Mouse (Mus musculus) ES-Bruce4 (cell line): ENCODE measurements around the gene Lta. TPM values are rescaled to one million over a fixed set of nuclear protein-coding genes. Genes with fewer than 3 reads are reported as not detected.

ENCODE experiments used
- H3K27ac ChIP-seq: 2 replicates; pipeline ENCODE4 v1.5.1; 2012; ENCODE audit warnings: low read length, inconsistent platforms; ENCODE audit not compliant: insufficient read depth
- H3K27me3 ChIP-seq: 2 replicates; pipeline ENCODE4 v1.6.1; 2012; ENCODE audit warnings: mild to moderate bottlenecking, low read length, inconsistent platforms; ENCODE audit not compliant: control insufficient read depth, poor library complexity, insufficient read depth, severe bottlenecking
- H3K36me3 ChIP-seq: 2 replicates; pipeline ENCODE4 v1.6.1; 2012; ENCODE audit warnings: inconsistent platforms, mild to moderate bottlenecking, low read length, moderate library complexity; ENCODE audit not compliant: control insufficient read depth, poor library complexity, insufficient read depth, severe bottlenecking
- H3K4me1 ChIP-seq: one replicate; pipeline ENCODE4 v1.8.1; 2011; ENCODE audit warnings: low read length; ENCODE audit not compliant: control insufficient read depth, insufficient read depth
- H3K4me3 ChIP-seq: 2 replicates; pipeline ENCODE4 v1.5.1; 2011; ENCODE audit warnings: low read depth, mild to moderate bottlenecking, low read length
- H3K9ac ChIP-seq: 2 replicates; pipeline ENCODE4 v1.6.1; 2012; ENCODE audit warnings: low read depth, mild to moderate bottlenecking, inconsistent platforms; ENCODE audit not compliant: poor library complexity, severe bottlenecking
- H3K9me3 ChIP-seq: replicated peaks from 2 replicates; pipeline ENCODE4 v1.6.1; 2012; ENCODE audit warnings: mild to moderate bottlenecking, low read length, inconsistent platforms; ENCODE audit not compliant: control insufficient read depth, poor library complexity, insufficient read depth, severe bottlenecking
- CTCF ChIP-seq: IDR thresholded peaks from one replicate; pipeline ENCODE4 v1.8.1; 2011; ENCODE audit warnings: low read depth, low read length
- EP300 ChIP-seq: IDR thresholded peaks from 2 replicates; pipeline ENCODE4 v1.6.1; 2011; ENCODE audit warnings: low read depth, low read length; ENCODE audit not compliant: insufficient read depth
- POLR2A ChIP-seq: IDR thresholded peaks from one replicate; pipeline ENCODE4 v1.8.1; 2011; ENCODE audit warnings: low read length; ENCODE audit not compliant: insufficient read depth
- polyA plus RNA-seq: library from polyadenylated mRNA; stranded (reverse); fragments of >200 nt; gene quantifications from 2 replicates; pipeline ENCODE4 v1.2.4, GENCODE M21; 2011; ENCODE audit warnings: low read depth; ENCODE audit not compliant: missing spikeins, insufficient read depth, insufficient read length

Gene Lta
- polyA plus RNA-seq, 1 experiment: not detected

DNA sequence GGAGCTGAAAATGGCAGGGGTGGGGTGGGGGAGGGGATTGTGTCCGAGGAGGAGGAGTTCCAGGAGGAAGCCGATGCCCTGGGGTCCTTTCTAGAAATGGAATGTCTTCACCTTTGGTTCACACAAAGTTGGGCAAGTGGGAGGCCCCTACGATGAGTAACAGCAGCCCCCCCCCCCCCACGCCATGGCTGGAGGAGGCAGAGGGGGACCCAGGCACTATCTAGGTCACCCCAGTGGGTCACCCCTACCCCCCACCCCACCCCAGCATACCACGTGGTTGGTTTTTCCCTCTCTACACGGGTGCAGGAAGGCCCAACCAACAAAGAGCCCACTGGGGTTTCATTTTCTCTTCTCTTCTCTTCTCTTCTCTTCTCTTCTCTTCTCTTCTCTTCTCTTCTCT, 8.0 kb downstream of the Lta start:
- TF ChIP-seq CTCF (no peak), EP300 (no peak), POLR2A (no peak)
- Histone ChIP-seq H3K4me1 (no peaks in the 10 kb centered on the region), H3K36me3 (no peaks in the 10 kb centered on the region), H3K4me3 (no peak overlapping the region), H3K9ac (no peak overlapping the region), H3K27ac (no peak overlapping the region), H3K27me3 (no peaks in the 10 kb centered on the region), H3K9me3 (no peaks in the 10 kb centered on the region)

- TF ChIP-seq EP300 (no peak), POLR2A (no peak), CTCF (no peak)
- no peaks in the 10 kb centered on the region for H3K36me3 ChIP-seq
- H3K4me1 ChIP-seq: no peaks in the 10 kb centered on the region
- peak overlapping the region; percentile 70; the same call in 1 of the 2 replicates for H3K4me3 ChIP-seq
- H3K9ac ChIP-seq: peak overlapping the region; percentile 22; the same call in 1 of the 2 replicates
- H3K27me3 ChIP-seq: no peaks in the 10 kb centered on the region
- no peaks in the 10 kb centered on the region for H3K9me3 ChIP-seq
- no peak overlapping the region for H3K27ac ChIP-seq
Measured at GRCm38 (mm10) chr17:35196321-35196641, 8.9 kb downstream of the Lta start.

DNA sequence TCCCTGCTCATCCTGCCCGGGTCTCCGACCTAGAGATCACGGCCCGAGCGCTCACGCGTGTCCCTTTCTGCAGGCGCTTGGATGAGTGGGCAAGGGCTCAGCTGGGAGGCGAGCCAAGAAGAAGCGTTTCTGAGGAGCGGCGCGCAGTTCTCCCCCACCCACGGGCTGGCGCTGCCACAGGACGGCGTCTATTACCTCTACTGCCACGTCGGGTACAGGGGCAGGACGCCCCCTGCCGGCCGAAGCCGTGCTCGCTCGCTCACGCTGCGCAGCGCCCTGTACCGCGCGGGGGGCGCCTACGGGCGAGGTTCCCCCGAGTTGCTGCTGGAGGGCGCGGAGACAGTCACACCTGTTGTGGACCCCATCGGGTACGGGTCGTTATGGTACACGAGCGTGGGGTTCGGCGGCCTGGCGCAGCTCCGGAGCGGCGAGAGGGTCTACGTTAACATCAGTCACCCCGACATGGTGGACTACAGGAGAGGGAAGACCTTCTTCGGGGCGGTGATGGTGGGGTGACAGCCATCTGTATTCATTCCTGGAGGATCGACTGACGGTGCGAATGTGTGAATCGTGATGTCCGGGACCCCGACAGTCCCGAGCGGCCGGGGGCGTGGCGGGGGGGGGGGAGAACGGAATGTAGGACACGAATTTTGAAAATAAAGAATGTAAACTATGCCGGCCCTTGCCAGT, 9.4 kb downstream of the Lta start:
- Histone ChIP-seq H3K27ac (no peak overlapping the region), H3K36me3 (no peaks in the 10 kb centered on the region), H3K9ac (peak overlapping the region; percentile 22; the same call in 1 of the 2 replicates), H3K27me3 (no peaks in the 10 kb centered on the region), H3K4me3 (peak overlapping the region; percentile 70), H3K4me1 (no peaks in the 10 kb centered on the region), H3K9me3 (no peaks in the 10 kb centered on the region)
- peak; percentile 90 for TF ChIP-seq CTCF
- TF ChIP-seq POLR2A: no peak

DNA sequence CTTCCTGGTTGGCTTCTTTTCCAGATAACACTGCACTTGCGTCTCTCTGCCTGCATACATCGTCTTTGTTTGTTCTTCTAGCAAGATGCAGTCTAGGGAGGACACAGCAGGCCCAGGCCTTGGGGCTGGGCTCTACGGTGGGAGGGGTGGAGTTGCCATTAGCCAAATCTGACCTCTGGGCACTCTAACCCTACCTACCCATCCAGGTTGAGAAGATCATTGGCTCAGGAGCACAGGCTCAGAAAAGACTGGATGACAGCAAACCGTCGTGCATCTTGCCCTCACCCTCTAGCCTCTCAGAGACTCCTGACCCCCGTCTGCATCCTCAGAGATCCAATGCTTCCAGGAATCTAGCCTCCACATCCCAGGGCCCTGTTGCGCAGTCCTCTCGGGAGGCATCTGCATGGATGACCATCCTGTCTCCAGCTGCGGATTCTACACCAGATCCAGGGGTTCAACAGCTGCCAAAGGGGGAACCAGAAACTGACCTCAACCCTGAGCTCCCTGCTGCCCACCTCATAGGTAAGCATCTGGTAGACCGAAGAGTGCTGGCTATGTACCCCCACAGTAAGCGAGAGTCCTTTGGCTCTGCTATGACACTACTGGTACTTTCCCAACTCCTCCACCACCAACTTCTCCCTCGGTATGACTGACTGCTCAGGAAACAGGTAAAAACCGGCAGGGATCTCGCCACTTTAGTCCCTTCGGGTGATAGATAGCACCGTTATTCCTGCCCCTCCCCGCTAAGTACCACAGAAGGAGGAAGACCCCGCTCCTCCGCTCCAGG, 10.1 kb downstream of the Lta start:
- H3K27ac ChIP-seq: no peak overlapping the region
- peak overlapping the region; percentile 49 for H3K4me3 ChIP-seq
- no peaks in the 10 kb centered on the region for H3K9me3 ChIP-seq
- H3K27me3 ChIP-seq: no peaks in the 10 kb centered on the region
- H3K9ac ChIP-seq: no peak overlapping the region
- no peaks in the 10 kb centered on the region for H3K4me1 ChIP-seq
- H3K36me3 ChIP-seq: no peaks in the 10 kb centered on the region
- TF ChIP-seq CTCF: no peak
- TF ChIP-seq POLR2A: no peak
- TF ChIP-seq EP300: no peak

DNA sequence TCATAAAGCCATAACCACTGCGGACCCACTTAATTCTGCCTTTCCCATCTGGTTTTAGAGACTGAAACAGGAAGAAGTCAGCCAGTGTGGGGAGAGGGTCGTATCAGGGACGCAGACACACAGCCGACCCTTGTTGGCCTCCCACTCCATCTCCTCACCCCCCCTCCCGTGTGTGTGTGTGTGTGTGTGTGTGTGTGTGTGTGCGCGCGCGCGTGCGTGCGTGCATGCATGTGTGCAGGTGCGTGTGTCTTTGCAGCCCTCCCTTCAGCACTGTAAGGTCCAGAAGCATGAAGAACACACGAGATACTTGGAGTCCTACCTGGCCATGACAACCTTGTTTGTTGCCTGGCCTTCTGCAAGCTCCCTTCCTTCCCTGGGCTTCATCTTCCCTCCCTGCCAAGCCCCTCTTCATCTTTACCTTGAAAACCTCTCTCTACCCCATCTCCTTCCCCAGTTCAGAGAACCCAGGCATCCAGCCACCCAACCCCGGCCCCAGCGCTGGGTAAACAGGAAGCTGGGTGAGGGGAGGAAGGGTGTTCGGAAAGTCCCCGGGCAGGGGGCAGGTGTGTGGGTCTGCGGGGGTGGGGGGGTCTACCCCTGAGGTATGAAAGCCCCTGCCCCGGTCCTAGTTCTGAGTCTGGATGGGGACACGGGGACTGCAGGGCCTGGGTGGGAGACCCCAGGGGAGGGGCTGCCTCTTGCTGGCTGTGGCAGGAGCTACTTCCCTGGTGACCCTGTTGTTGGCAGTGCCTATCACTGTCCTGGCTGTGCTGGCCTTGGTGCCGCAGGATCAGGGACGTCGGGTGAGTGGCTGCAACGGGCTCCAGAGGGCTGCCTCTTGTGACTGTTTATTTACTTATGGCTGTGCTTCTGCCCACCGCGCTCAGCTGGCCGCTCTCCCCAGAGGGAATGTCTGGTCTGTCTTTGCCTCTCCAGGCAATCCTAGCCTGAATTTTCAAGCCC, 11.0 kb downstream of the Lta start, which contains the start of gene Ltb:
Gene Ltb (plus strand): TSS at position 559 of the 963 bp plus-strand sequence.
- Histone ChIP-seq H3K9me3 (no peaks in the 10 kb centered on the region), H3K4me1 (no peaks in the 10 kb centered on the region), H3K9ac (no peak within 1 kb of the TSS), H3K27ac (no peak within 1 kb of the TSS), H3K4me3 (peak within 1 kb of the TSS; percentile 49; the same call in 1 of the 2 replicates), H3K27me3 (no peaks in the 10 kb centered on the region), H3K36me3 (no peaks in the 10 kb centered on the region)
- TF ChIP-seq CTCF: no peak
